In the genomic region with DNA sequence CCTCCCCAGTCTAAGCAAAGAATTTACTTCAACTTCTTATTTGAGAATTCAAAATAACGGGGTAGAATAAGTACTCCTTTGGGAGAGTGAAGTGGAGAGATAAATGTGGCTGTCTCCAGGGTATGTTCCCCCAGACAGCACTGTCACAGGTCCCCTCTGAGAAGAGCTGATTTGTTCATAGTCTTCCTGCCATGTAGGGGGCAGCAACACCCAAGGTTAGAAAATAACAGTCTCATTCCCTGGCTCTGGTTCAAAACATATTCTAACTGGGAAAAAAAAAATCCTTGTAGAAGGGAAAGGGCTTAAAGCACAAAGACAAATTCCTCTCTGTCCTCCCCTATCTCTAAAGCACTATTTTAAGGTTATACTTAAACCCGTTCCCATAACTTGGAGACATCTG, we compare ENCODE assay signal across 8 mouse cellular contexts.
DNase-seq lines count a peak whose midpoint lies in the region; ATAC-seq and TF ChIP-seq lines count a peak whose summit lies in the region.

No protein-coding gene starts in this region.

- TF ChIP-seq POLR2A in CH12.LX (IDR thresholded peaks at IDR 0.05; ENCODE audit: low read depth, low read length) = no peak

- H3K27ac ChIP-seq in kidney, embryonic 15.5 days = no peak overlapping the region
- no peak overlapping the region for H3K27ac ChIP-seq in CH12.LX (ENCODE audit: insufficient read depth, low read depth)

- no peak overlapping the region for H3K9ac ChIP-seq in kidney, embryonic 15.5 days
- H3K9ac ChIP-seq in CH12.LX (ENCODE audit: insufficient read depth, low read depth) = no peak overlapping the region

- H3K4me3 ChIP-seq in kidney, embryonic 15.5 days (replicated peaks) = no peak overlapping the region
- no peak overlapping the region for H3K4me3 ChIP-seq in CH12.LX (replicated peaks in 1 of 3; ENCODE audit: low read depth in 2 of 3, low read length in 2 of 3, poor library complexity in 1 of 3)

- no peaks in the 10 kb centered on the region for H3K27me3 ChIP-seq in kidney, embryonic 15.5 days
- peaks cover 2% of the 10 kb centered on the region for H3K27me3 ChIP-seq in CH12.LX (replicated peaks)

- H3K4me1 ChIP-seq in kidney, embryonic 15.5 days = no peaks in the 10 kb centered on the region
- no peaks in the 10 kb centered on the region for H3K4me1 ChIP-seq in CH12.LX (ENCODE audit: control insufficient read depth in 1 of 2, insufficient read depth in 2 of 2)

- in situ Hi-C loops in CH12.LX (cut with MboI; ENCODE audit: low pct_ligation_motif_present, low pct_unique_long_range_greater_than_20kb, low sequenced_read_pairs) = no loop called here

- H3K36me3 ChIP-seq in kidney, embryonic 15.5 days = no peaks in the 10 kb centered on the region
- no peaks in the 10 kb centered on the region for H3K36me3 ChIP-seq in CH12.LX (replicated peaks in 1 of 2; ENCODE audit: control insufficient read depth in 1 of 2, insufficient read depth in 1 of 2, low read length in 1 of 2)

- peak; percentile 51 for TF ChIP-seq RAD21 in CH12.LX (IDR thresholded peaks at IDR 0.05; ENCODE audit: low read depth, low read length)

- DNase-seq in adrenal gland, adult 18-20 months (ENCODE audit: low spot score in 2 of 2) = peak; percentile 20 to 24
- DNase-seq in adrenal gland, postnatal 25 days = no peak
- DNase-seq in kidney, postnatal 14 days = peak; percentile 12
- no peak for DNase-seq in CH12.LX (ENCODE audit: extremely low read depth)
- peak; percentile 6 for DNase-seq in layer of hippocampus, adult 9-11 months
- DNase-seq in urinary bladder, postnatal 25 days (ENCODE audit: low spot score) = no peak
- DNase-seq in cerebellum, adult 9-11 months = no peak

- no peaks in the 10 kb centered on the region for H3K9me3 ChIP-seq in kidney, embryonic 15.5 days (replicated peaks)
- no peaks in the 10 kb centered on the region for H3K9me3 ChIP-seq in CH12.LX (replicated peaks; ENCODE audit: low read length)

- ATAC-seq in kidney, embryonic 15.5 days (replicated peaks; ENCODE audit: low FRiP score) = no peak

- no peak overlapping the region for H3K4me2 ChIP-seq in kidney, embryonic 15.5 days
- H3K4me2 ChIP-seq in CH12.LX (ENCODE audit: insufficient read depth, low read depth, poor library complexity, severe bottlenecking) = no peak overlapping the region

- TF ChIP-seq EP300 in CH12.LX (IDR thresholded peaks at IDR 0.05; ENCODE audit: low read length) = no peak

- 46% methylated on average over 2 of the region's 2 CpGs for WGBS in kidney, embryonic 15.5 days

- dilution Hi-C loops in CH12.LX (cut with MboI; ENCODE audit: extremely low pct_ligation_motif_present, extremely low pct_unique_long_range_greater_than_20kb, low sequenced_read_pairs) = no loop called here

- no peaks in the 10 kb centered on the region for H3K79me2 ChIP-seq in CH12.LX (replicated peaks; ENCODE audit: control insufficient read depth, extremely low read depth, insufficient read depth, poor library complexity, severe bottlenecking)

- TF ChIP-seq CTCF in CH12.LX (conservative IDR thresholded peaks at IDR 0.05 in 1 of 2, IDR thresholded peaks at IDR 0.05 in 1 of 2; ENCODE audit: low read depth in 2 of 2, low read length in 2 of 2) = peak in 1 of 2 experiments; percentile 49; a peak in 2 of 4 replicates

TF ChIP-seq in CH12.LX, 34 proteins besides CTCF, POLR2A, EP300 and RAD21:
- TF ChIP-seq PAX5 (IDR thresholded peaks at IDR 0.05; ENCODE audit: low read length) (no peak), MAFK (IDR thresholded peaks at IDR 0.05; ENCODE audit: insufficient replicate concordance, low read length) (no peak), IRF4 (IDR thresholded peaks at IDR 0.05; ENCODE audit: low read depth, low read length) (no peak), CHD1 (IDR thresholded peaks at IDR 0.05; ENCODE audit: low read depth, low read length) (no peak)

Comparison
In these comparisons a context has a peak if more than half of its experiments do, and no peak if none do; other contexts are left out.
1. DNase-seq: peak in adrenal gland, adult 18-20 months (2 of 2), kidney, postnatal 14 days (single experiment) and layer of hippocampus, adult 9-11 months (single experiment); none in adrenal gland, postnatal 25 days (single experiment), CH12.LX (single experiment), urinary bladder, postnatal 25 days (single experiment) and cerebellum, adult 9-11 months (single experiment).